Mouse (Mus musculus): ENCODE results near the gene Anapc1.

Gene Anapc1
- long read RNA-seq, experiment 1, partial matches to known transcripts = 0 of 2 reads
- long read RNA-seq, experiment 1, other reads (novel, unspliced or antisense) = 2 of 2 reads
- long read RNA-seq, experiment 2, partial matches to known transcripts = 5 of 6 reads
- long read RNA-seq, experiment 2, other reads (novel, unspliced or antisense) = 1 of 6 reads

GRCm38 (mm10) chr2:128686921-128687557 is at the start of gene Anapc1:
Gene Anapc1, minus strand, starts transcription at chr2:128687391.
- intact Hi-C loops (cut with DNase I) = no loop called here

DNA sequence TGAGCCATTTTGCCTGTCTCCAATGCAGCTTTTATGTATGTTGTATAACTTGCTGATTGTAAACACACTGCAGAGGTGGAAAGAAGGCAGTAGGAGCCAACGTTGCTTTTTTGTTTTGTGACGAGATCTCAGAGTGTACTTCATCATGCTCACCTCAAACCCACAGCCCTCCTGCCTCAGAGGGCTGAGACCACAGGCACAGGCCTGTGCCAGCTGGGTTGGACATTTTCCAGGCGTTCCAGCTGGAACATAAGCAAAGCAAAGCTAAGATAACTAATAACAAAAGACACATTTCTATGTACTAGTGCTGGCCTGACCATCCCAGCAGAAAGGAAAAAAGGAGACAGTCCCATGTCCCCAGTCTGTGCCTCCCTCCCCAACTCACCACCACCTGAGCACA is 47.9 kb upstream of the Anapc1 start:
- intact Hi-C loops (cut with DNase I) = loop anchor here (5.0 kb wide), 1 partner anchor 38 kb away; the partner anchor contains the start of gene Mertk

DNA sequence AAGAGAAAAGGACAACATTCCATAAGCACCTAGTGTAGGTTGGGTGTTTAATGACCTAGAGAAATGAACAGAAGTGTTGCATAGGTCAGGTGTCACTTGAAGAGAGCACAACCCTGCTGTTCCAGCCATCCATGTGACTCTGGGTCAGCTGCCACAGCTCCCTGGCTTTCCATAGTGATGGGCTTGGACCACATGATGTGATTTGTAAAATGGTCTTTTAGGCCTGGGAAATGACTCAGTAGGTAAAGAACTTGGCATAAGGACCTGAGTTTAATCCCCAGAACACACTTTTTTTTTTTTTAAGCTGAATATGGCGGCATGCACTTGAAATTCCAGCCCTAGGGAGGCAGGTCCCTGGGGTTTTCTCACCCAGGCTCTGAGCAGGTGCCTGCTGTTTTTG is 44.8 kb upstream of the Anapc1 start:
- intact Hi-C loops (cut with DNase I) = no loop called here

GRCm38 (mm10) chr2:128731514-128731913 is 44.3 kb upstream of the Anapc1 start:
- intact Hi-C loops (cut with DNase I) = no loop called here

GRCm38 (mm10) chr2:128729141-128729540 is 42.0 kb upstream of the Anapc1 start:
- intact Hi-C loops (cut with DNase I) = no loop called here

DNA sequence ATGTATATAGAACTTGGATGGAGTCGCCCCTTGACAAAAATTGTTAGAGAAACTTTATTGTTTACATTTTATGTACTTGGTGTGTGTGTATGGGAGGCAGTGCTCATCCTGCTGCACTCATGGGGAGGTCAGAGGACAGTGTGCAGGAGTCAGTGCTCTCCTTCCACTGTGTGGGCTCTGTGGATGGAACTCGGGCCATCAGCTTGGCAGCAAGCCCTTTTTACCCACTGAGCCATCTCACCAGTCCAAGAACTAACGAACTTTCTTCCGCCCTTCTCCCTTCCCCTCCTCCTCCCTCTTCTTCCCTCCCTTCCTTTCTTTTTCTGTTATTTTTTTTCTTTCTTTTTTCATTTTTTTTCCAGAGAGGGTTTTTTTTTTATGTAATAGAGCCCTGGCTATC is 40.9 kb upstream of the Anapc1 start:
- intact Hi-C loops (cut with DNase I) = no loop called here

GRCm38 (mm10) chr2:128727552-128727951 is 40.4 kb upstream of the Anapc1 start:
- intact Hi-C loops (cut with DNase I) = no loop called here

GRCm38 (mm10) chr2:128726626-128727025 is 39.4 kb upstream of the Anapc1 start:
- intact Hi-C loops (cut with DNase I) = no loop called here

DNA sequence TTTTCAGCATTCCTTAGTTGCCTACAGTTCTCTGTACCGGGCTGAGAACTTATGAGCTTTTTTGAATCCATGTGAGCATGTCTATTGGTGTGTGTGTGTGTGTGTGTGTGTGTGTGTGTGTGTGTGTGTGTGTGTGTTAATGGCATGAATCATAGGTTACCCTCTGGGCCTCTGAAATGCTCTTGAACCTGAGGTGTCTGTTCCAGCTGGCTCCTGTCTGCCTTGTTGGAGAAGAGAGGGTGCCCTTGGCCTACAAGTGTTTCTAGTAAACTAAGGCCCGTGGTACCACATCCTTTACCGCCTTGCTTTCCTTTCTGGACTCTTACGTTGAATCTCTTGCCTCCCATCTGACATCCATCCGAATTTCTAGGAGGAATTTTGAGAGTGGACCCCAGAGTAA is 38.9 kb upstream of the Anapc1 start:
- intact Hi-C loops (cut with DNase I) = no loop called here

- intact Hi-C loops (cut with DNase I) = loop anchor here (5.0 kb wide), 1 partner anchor 35 kb away; no protein-coding TSS in a partner anchor
These were observed 35.0 kb upstream of the Anapc1 start for GRCm38 (mm10) chr2:128722106-128722710.

GRCm38 (mm10) chr2:128719380-128719779 is 32.2 kb upstream of the Anapc1 start:
- intact Hi-C loops (cut with DNase I) = no loop called here

DNA sequence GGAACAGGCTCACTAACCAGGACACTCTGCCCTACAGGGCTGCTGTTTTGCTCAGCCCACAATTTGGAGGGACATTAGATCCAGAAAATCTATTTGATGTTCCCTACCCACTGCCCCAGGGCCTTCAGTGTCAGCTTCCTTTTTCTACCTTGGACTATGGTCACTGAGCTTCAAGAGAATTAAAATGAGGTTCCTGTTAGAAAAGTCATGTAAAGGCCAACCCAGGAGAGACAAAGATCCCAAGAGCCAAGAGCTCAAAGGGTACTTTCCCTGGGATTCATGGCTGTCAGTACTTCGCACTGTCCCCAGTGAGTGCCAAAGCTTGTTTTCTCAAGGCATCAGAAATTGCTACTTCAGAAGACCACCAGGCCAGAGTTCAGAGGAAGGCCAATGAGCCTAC is 28.8 kb upstream of the Anapc1 start:
- intact Hi-C loops (cut with DNase I) = no loop called here

DNA sequence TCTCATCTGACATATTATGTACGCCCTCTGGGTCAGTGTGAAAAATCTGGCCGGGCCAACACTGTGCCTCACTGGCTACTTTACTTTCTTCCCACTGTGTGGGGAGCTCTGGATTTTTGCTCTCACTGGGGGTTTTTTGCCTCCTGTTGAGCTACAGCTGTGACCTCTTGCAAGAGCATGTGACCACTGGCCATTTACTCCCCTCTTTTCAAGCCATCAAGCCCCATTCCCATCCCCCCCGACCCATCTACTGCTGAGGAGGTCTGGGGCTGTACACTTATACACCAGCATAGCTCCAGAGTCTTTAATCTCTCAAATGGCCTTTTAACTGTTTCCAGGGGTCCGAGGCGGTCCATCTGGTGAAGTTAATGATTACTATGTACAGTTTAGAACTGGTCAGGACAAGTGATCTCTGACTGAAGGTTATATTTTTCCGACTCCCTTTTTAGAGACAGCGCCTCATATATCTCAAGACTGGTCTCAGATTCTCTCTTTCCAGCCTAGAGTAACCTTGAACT is 27.6 kb upstream of the Anapc1 start:
- intact Hi-C loops (cut with DNase I) = no loop called here

DNA sequence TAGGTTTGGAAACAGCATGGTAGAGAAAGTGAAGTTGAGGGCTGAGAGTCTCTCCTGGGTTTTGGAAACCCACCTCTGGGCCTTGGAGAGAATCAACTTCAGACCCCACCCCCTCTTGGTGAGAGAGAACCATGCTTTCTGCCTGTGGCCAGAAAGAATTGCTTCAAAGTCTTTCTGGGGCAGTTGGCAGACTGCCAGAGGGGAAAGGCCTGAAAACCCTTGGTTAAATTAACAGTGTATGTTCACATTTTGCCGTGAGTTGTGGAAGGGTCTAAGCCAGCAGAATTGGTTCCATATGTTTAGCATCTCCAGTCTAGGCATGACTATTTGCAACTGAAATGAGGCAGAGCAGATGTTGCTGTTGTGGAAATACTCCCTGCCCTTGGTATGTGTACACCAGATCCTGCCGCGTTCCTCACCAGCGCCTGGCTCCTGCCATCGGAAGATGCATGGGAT is 26.4 kb upstream of the Anapc1 start:
- intact Hi-C loops (cut with DNase I) = no loop called here

GRCm38 (mm10) chr2:128712940-128713339 is 25.7 kb upstream of the Anapc1 start:
- intact Hi-C loops (cut with DNase I) = no loop called here

DNA sequence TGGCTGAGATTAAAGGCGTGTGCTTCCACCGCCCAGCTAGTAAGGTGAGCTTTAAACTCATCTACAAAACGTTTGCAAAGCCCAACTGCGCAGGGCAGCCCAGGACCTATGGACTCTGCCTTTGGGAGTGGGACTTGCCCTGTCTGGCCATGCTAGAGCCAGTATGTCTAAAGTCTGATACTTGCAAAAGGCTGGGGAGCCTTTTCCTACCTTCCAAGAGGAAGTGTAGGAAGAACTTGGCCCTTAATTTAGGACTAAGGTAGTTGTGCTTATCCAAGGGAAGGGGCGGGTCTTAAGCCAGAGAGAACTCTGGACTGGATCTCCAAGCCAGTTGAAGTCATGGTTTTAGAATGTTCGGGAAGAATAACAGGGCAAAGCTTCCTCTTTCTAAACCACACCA is 23.4 kb upstream of the Anapc1 start:
- intact Hi-C loops (cut with DNase I) = no loop called here

DNA sequence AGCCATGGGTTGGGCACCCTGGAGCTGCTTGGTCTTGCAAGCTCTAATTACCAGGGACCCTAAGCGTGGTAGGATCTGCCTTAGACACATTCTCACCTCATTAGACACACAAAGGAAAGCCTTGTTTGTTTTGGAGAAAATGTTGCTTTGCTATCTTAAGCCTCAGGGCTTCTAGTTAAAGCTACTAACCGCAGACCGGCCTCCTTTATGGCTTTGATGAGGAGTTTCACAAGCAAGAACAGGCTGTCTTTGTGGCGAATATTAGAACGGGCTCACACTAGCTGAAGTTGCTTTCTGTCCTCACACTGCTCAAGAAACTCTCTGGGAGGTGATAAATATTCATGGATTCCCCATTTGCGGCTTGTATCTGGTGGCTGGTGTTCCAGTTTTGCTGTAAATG is 22.1 kb upstream of the Anapc1 start:
- intact Hi-C loops (cut with DNase I) = no loop called here

- intact Hi-C loops (cut with DNase I) = no loop called here
These were observed 17.3 kb upstream of the Anapc1 start for GRCm38 (mm10) chr2:128704474-128704873.

DNA sequence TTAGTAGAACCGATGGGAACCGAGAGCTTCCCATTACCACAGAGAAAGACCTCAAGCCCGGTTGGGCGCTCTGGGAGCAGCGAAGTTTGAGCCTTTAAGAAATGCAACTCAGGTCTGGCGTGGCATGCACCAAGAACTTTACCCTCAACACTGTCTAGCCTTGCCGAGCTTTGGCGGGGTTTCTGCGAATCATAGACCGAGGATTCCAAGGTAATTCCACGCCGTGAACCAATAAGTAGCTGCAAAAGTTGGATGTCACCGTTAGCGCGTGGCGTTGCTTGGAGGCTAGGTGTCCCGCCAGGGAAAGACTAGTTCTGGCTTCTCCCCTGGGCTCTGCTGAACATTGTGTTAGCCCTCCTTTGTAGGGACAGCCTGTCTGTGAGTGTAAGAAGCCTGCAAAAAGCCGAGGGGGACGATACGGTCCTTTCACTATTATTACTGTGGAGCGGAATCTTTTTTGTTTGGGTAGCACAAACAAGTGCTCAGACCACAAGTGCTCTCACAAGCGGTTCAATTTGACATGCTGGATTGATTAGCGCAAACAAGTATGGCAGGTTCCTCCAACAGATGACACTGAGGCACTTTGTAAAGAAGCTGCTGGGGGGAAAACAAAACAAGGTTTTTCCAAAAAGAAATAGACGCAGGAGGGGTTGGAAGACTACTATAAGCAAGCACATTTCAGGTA is 12.2 kb upstream of the Anapc1 start:
- intact Hi-C loops (cut with DNase I) = loop anchor here (5.0 kb wide), 2 partner anchors 38 to 53 kb away; no protein-coding TSS in a partner anchor

GRCm38 (mm10) chr2:128698693-128699181 is 11.5 kb upstream of the Anapc1 start, which contains the start of gene Mertk:
Gene Mertk, plus strand, starts transcription at chr2:128698956.
- intact Hi-C loops (cut with DNase I) = loop anchor here (1.0 to 5.0 kb wide), 3 partner anchors 39 to 118 kb away; no protein-coding TSS in a partner anchor

- intact Hi-C loops (cut with DNase I) = loop anchor here (1.0 to 5.0 kb wide), 3 partner anchors 39 to 118 kb away; no protein-coding TSS in a partner anchor
These were observed 11.0 kb upstream of the Anapc1 start for GRCm38 (mm10) chr2:128698140-128698692.

All from adrenal gland (tissue).